Mouse (Mus musculus) common myeloid progenitor, adult 5-6 weeks (primary cell): ENCODE measurements around the gene Wtap. TPM values are rescaled to one million over a fixed set of nuclear protein-coding genes. Genes with fewer than 3 reads are reported as not detected.
"Not testable (repeated sequence)": the region's sequence is repeated elsewhere in the genome, so short reads cannot be mapped to it uniquely, and the experiment has no call there.

Experiments used
- ATAC-seq: replicated peaks from 2 replicates; pipeline ENCODE4 v1.8.0; 2016; ENCODE audit warnings: low read depth, mild to moderate bottlenecking, moderate TSS enrichment, inconsistent platforms; ENCODE audit not compliant: poor library complexity, severe bottlenecking
- total RNA-seq: library from RNA; stranded (forward); fragments of 200-1000, 187-1606 nt; gene quantifications from 2 replicates; pipeline ENCODE4 v1.2.3, GENCODE M21; 2017

The Wtap gene
- total RNA-seq, result 274 and 376 TPM in 2 replicates

- ATAC-seq, result no peak
Observed at GRCm38 (mm10) chr17:12994069-12994468, at the start of gene Wtap. TSS of gene Wtap (minus strand) at chr17:12994169.

GRCm38 (mm10) chr17:13036627-13037192 is 42.7 kb upstream of the Wtap start:
- ATAC-seq, result 0 out of 2 replicates have a peak, but pooled peaks have one; percentile 15

GRCm38 (mm10) chr17:13013316-13013715 is 19.3 kb upstream of the Wtap start:
- ATAC-seq, result no peak

- peak; percentile 64 for ATAC-seq
Observed at GRCm38 (mm10) chr17:13009887-13010286, 15.9 kb upstream of the Wtap start.

- ATAC-seq, result no peak
Observed at GRCm38 (mm10) chr17:13008528-13008927, 14.6 kb upstream of the Wtap start.

- ATAC-seq, result peak; percentile 94
Observed at GRCm38 (mm10) chr17:13007730-13008425, 13.9 kb upstream of the Wtap start.

GRCm38 (mm10) chr17:13006984-13007383 is 13.0 kb upstream of the Wtap start:
- no peak for ATAC-seq

GRCm38 (mm10) chr17:13006546-13006945 is 12.6 kb upstream of the Wtap start, which contains the start of gene Sod2:
TSS of gene Sod2 (plus strand) at chr17:13006846.
- not testable (repeated sequence) for ATAC-seq

GRCm38 (mm10) chr17:13004436-13004835 is 10.5 kb upstream of the Wtap start:
- not testable (repeated sequence) for ATAC-seq

- not testable (repeated sequence) for ATAC-seq
Observed at GRCm38 (mm10) chr17:13002243-13002642, 8.3 kb upstream of the Wtap start.

- no peak for ATAC-seq
Observed at GRCm38 (mm10) chr17:12999069-12999468, 5.1 kb upstream of the Wtap start.

GRCm38 (mm10) chr17:12997890-12998289 is 3.9 kb upstream of the Wtap start:
- no peak for ATAC-seq

- peak; percentile 41 for ATAC-seq
Observed at GRCm38 (mm10) chr17:12996345-12996744, 2.4 kb upstream of the Wtap start.

- ATAC-seq, result peak; percentile 78
Observed at GRCm38 (mm10) chr17:12992470-12992991, 1.4 kb downstream of the Wtap start.

- peak; percentile 65 for ATAC-seq
Observed at GRCm38 (mm10) chr17:12991635-12992358, 2.2 kb downstream of the Wtap start.

- peak; percentile 64 for ATAC-seq
Observed at GRCm38 (mm10) chr17:12991194-12991634, 2.8 kb downstream of the Wtap start.

- ATAC-seq, result no peak
Observed at GRCm38 (mm10) chr17:12990567-12991145, 3.3 kb downstream of the Wtap start.

- ATAC-seq, result not testable (repeated sequence)
Observed at GRCm38 (mm10) chr17:12988096-12988495, 5.9 kb downstream of the Wtap start.

GRCm38 (mm10) chr17:12983988-12984387 is 10.0 kb downstream of the Wtap start:
- 0 out of 2 replicates have a peak, but pooled peaks have one; percentile 52 for ATAC-seq

GRCm38 (mm10) chr17:12978546-12978945 is 15.4 kb downstream of the Wtap start:
- no peak for ATAC-seq
